Mouse (Mus musculus): Measurements from ENCODE around the gene Slc8b1. TPM values are rescaled to one million over a fixed set of nuclear protein-coding genes. Genes with fewer than 3 reads are reported as not detected.

Slc8b1 gene
- polyA plus RNA-seq, 1 experiment from 2014 or later = 3.5 TPM

DNA sequence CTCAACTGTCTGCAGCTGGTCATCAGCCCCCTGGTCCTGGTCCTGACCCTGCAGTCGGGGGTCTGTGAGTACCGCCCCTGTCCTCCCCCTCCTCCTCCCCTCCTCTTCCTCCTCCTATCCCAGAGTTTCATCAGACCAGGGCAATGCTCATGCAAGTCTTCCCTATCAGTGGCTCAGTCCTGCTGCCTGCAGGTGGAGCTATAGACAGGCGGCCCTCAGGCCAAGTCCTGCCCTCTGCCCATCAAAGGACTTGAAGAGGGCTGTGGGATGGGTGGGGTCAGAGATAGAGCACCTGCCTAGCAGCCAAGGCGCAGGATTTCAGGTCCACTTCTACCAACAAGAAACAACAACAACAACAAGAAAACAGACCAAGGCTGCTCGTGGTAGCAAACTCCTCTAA is 14.8 kb downstream of the Slc8b1 start:
- Histone ChIP-seq H3K9ac (ENCODE audit: low read depth, low read length) (no peak overlapping the region), H3K9me3 (ENCODE audit: control insufficient read depth, low read length) (no peaks in the 10 kb centered on the region), H3K27me3 (replicated peaks; ENCODE audit: control insufficient read depth, insufficient read depth, low read length) (no peaks in the 10 kb centered on the region), H3K27ac (replicated peaks; ENCODE audit: low read depth, low read length) (no peak overlapping the region), H3K4me3 (ENCODE audit: low read depth, low read length) (no peak overlapping the region), H3K36me3 (ENCODE audit: control insufficient read depth, insufficient read depth, low read length) (peaks cover 11% of the 10 kb centered on the region; the same call in 1 of the 2 replicates), H3K4me2 (ENCODE audit: low read depth, low read length) (no peak overlapping the region), H3K4me1 (ENCODE audit: control insufficient read depth, insufficient read depth, low read length) (no peaks in the 10 kb centered on the region)
- ATAC-seq (ENCODE audit: low read depth) (no peak), DNase-seq (ENCODE audit: low spot score) (no peak)
- 31% methylated on average over 5 of the region's 5 CpGs for WGBS

DNA sequence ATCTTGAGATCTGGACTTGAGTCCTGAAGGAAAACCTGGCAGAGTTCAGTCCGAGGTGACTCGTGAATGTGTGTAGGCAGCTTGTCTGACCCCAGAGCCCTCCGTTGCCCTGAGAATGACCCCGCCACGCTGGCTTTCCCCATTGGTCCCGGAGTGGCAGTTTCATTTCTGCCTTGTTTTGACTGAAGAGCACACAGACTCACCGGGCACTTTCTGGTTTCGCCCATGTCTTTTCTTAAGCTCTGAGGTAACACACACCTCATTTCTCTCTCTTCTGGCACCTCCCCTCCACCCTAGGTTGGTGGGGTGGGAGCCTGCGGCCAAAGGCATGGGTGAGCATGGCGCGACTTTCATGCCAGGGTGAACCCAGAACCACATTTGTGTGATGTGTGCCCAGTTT is 15.3 kb downstream of the Slc8b1 start:
- H3K36me3 ChIP-seq (ENCODE audit: control insufficient read depth, insufficient read depth, low read length) = peaks cover 11% of the 10 kb centered on the region; the same call in 1 of the 2 replicates
- H3K9ac ChIP-seq (ENCODE audit: low read depth, low read length) = no peak overlapping the region
- no peak for ATAC-seq (ENCODE audit: low read depth)
- no peaks in the 10 kb centered on the region for H3K27me3 ChIP-seq (replicated peaks; ENCODE audit: control insufficient read depth, insufficient read depth, low read length)
- WGBS = 65% methylated on average over 11 of the region's 11 CpGs
- H3K4me3 ChIP-seq (ENCODE audit: low read depth, low read length) = no peak overlapping the region
- H3K9me3 ChIP-seq (ENCODE audit: control insufficient read depth, low read length) = no peaks in the 10 kb centered on the region
- no peak overlapping the region for H3K27ac ChIP-seq (replicated peaks; ENCODE audit: low read depth, low read length)
- DNase-seq (ENCODE audit: low spot score) = no peak
- H3K4me1 ChIP-seq (ENCODE audit: control insufficient read depth, insufficient read depth, low read length) = no peaks in the 10 kb centered on the region
- no peak overlapping the region for H3K4me2 ChIP-seq (ENCODE audit: low read depth, low read length)

DNA sequence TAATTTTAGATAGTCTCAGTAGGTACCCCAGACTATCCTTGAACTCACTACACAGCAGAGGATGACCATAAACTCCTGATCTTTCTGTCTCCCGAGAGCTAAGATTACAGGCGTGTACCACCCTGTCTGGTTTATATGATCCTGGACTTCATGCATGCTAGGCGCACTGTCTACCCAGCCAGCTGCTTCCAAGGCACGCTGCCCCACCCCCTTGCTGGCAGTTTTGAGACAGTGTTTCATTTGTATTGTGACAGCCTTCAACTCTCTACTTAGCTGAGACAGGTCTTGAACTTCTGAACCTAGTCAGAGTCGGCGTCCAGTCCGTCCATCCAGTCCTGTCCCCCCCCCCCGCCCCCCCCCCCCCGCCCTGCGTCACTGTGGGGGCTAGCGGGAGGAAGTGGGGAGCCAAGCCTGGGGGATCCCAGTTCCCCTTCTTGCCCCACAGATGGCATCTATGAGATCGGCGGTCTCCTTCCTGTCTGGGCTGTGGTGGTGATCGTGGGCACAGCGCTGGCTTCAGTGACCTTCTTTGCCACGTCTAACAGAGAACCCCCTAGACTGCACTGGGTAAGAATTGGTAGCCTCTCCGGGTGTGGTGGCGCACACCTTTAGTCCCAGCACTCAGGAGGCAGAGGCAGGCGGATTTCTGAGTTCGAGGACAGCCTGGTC is 16.5 kb downstream of the Slc8b1 start:
- Histone ChIP-seq H3K4me2 (ENCODE audit: low read depth, low read length) (no peak overlapping the region), H3K36me3 (ENCODE audit: control insufficient read depth, insufficient read depth, low read length) (0 out of 2 replicates have a peak, but pooled peaks cover 4% of the 10 kb centered on the region), H3K9ac (ENCODE audit: low read depth, low read length) (no peak overlapping the region), H3K9me3 (ENCODE audit: control insufficient read depth, low read length) (no peaks in the 10 kb centered on the region), H3K27me3 (replicated peaks; ENCODE audit: control insufficient read depth, insufficient read depth, low read length) (no peaks in the 10 kb centered on the region), H3K4me3 (ENCODE audit: low read depth, low read length) (no peak overlapping the region), H3K27ac (replicated peaks; ENCODE audit: low read depth, low read length) (no peak overlapping the region), H3K4me1 (ENCODE audit: control insufficient read depth, insufficient read depth, low read length) (no peaks in the 10 kb centered on the region)
- DNase-seq (ENCODE audit: low spot score) (no peak), ATAC-seq (ENCODE audit: low read depth) (no peak)
- 79% methylated on average over 13 of the region's 20 CpGs for WGBS

DNA sequence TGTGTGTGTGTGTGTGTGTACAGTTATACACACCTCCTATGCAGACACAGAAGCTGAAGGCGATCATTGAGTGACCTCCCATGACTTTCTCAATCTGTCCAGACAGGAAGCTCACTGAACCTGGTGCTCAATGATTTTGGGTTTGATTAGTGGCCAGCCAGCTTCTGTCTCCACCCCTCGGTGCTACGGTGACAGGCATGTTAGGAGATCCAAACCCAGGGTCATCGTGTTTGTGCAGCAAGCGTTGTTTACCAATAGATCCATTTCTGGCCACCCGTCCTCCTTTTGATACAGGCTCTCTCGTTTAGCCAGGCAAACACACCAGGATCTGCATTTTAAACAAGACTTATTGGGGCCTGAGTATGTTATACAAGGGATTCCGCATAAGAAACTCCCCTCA is 20.7 kb downstream of the Slc8b1 start:
- 88% methylated on average over 8 of the region's 8 CpGs for WGBS
- H3K36me3 ChIP-seq (ENCODE audit: control insufficient read depth, insufficient read depth, low read length) = 0 out of 2 replicates have a peak, but pooled peaks cover 7% of the 10 kb centered on the region
- no peak overlapping the region for H3K27ac ChIP-seq (replicated peaks; ENCODE audit: low read depth, low read length)
- ATAC-seq (ENCODE audit: low read depth) (no peak), DNase-seq (ENCODE audit: low spot score) (no peak)
- no peaks in the 10 kb centered on the region for H3K9me3 ChIP-seq (ENCODE audit: control insufficient read depth, low read length)
- no peak overlapping the region for H3K4me2 ChIP-seq (ENCODE audit: low read depth, low read length)
- no peaks in the 10 kb centered on the region for H3K27me3 ChIP-seq (replicated peaks; ENCODE audit: control insufficient read depth, insufficient read depth, low read length)
- no peak overlapping the region for H3K9ac ChIP-seq (ENCODE audit: low read depth, low read length)
- peaks cover 19% of the 10 kb centered on the region for H3K4me1 ChIP-seq (ENCODE audit: control insufficient read depth, insufficient read depth, low read length)
- H3K4me3 ChIP-seq (ENCODE audit: low read depth, low read length) = no peak overlapping the region

DNA sequence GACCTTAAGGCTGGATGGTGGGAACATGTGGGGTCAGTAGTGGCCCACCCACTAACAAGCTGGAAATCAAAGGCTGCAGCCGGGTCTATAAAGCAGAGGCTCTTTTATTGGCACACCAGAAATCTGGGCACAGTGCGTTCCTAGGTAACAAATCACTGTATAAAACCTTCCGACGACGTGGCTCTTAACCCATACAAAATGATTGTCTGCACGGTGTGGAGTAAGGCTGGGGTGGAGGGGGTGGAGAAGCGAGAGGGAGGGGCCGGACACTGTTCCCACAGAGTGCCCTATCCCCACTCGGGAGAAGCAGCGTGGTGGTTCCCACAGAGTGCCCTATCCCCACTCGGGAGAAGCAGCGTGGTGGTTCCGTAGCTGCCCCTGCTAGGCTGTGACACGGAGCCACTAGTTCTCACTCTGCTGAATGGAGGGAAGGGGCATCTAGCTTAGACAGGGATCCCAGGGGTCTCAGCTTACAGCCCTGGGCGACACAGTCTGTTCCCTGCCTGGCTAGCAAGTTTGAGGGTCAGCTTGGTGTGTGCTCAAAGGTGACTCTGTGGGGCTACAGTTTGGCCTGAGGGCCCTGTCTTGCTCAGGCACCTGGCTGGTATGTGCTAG is 23.2 kb downstream of the Slc8b1 start:
- DNase-seq (ENCODE audit: low spot score) = no peak

DNA sequence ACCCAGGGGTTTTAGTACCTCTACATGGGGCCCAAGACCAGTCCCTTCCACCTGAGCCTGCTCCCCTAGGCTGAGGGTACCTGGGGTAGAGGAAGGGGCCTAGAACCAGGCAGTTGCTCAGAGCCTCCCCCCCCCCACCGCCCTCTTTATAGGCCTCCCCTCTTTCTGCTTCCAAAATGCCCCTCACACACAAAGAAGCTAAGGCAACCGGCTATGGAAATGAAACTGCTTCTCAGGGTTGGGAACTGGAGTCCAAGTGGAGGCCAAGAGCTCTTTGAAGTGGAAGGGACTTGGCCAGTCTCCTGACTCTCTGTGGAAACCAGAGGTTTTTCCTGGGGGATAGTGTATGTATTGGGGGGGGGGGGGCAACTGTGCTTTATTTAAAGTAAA is 23.7 kb downstream of the Slc8b1 start:
- peaks cover 32% of the 10 kb centered on the region for H3K36me3 ChIP-seq (ENCODE audit: control insufficient read depth, insufficient read depth, low read length)
- ATAC-seq (ENCODE audit: low read depth) = peak; percentile 39
- peaks cover 19% of the 10 kb centered on the region for H3K4me1 ChIP-seq (ENCODE audit: control insufficient read depth, insufficient read depth, low read length)
- H3K4me3 ChIP-seq (ENCODE audit: low read depth, low read length) = no peak overlapping the region
- no peaks in the 10 kb centered on the region for H3K9me3 ChIP-seq (ENCODE audit: control insufficient read depth, low read length)
- WGBS = 29% methylated on average over 2 of the region's 2 CpGs
- H3K27me3 ChIP-seq (replicated peaks; ENCODE audit: control insufficient read depth, insufficient read depth, low read length) = no peaks in the 10 kb centered on the region
- DNase-seq (ENCODE audit: low spot score) = peak; percentile 81
- peak overlapping the region; percentile 19; the same call in 1 of the 2 replicates for H3K9ac ChIP-seq (ENCODE audit: low read depth, low read length)
- H3K27ac ChIP-seq (replicated peaks; ENCODE audit: low read depth, low read length) = peak overlapping the region; percentile 55
- H3K4me2 ChIP-seq (ENCODE audit: low read depth, low read length) = no peak overlapping the region

More for the DNA sequence above, 23.2 kb downstream of the Slc8b1 start:
- Histone ChIP-seq H3K27me3 (replicated peaks; ENCODE audit: control insufficient read depth, insufficient read depth, low read length) (no peaks in the 10 kb centered on the region), H3K4me2 (ENCODE audit: low read depth, low read length) (no peak overlapping the region), H3K9me3 (ENCODE audit: control insufficient read depth, low read length) (no peaks in the 10 kb centered on the region), H3K4me1 (ENCODE audit: control insufficient read depth, insufficient read depth, low read length) (peaks cover 19% of the 10 kb centered on the region), H3K9ac (ENCODE audit: low read depth, low read length) (peak overlapping the region; percentile 19; the same call in 1 of the 2 replicates), H3K36me3 (ENCODE audit: control insufficient read depth, insufficient read depth, low read length) (peaks cover 26% of the 10 kb centered on the region), H3K27ac (replicated peaks; ENCODE audit: low read depth, low read length) (peak overlapping the region; percentile 55), H3K4me3 (ENCODE audit: low read depth, low read length) (no peak overlapping the region)
- 66% methylated on average over 14 of the region's 15 CpGs for WGBS
- ATAC-seq (ENCODE audit: low read depth) = peak; percentile 13; the same call in 1 of the 2 replicates

DNA sequence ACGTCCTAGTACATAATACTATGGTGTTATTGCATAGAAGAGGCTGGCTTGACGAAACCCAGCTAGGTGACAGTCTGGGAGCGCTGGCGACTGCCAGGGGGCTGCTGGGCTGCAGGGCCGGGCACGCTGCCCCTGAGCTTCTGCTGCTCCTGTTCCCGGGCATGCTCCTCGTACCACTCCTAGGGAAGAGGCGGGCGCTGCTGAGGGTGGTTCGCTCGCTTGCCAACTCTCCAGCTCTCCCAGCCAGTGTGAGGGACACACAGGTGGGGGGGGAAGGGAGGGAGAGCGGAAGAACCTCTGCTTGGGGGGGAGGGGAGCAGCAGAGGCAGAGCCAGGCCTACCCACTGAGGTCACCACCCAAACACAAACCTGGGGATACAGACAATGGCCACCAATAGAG is 25.1 kb downstream of the Slc8b1 start:
- WGBS = 63% methylated on average over 13 of the region's 13 CpGs

DNA sequence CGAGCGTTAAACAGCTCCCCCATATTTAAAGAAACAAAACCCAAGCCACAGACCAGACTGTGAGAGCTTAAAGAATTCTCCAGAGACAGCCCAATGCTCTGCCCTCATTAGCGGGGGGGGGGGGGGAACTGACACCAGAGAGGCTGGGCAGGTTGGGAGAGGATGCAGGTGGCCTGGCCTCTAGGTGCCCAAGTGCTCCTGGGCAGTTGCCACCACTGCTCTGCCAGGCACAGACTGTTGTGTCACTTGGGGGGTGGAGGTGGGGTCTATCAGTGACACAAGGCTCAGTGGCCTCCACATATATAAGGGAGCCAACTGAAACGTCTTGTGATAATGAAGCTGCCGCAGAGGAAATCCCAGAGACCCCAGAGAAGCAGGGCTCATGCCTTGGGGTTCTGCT is 25.7 kb downstream of the Slc8b1 start:
- no peak for ATAC-seq (ENCODE audit: low read depth)
- peaks cover 50% of the 10 kb centered on the region for H3K36me3 ChIP-seq (ENCODE audit: control insufficient read depth, insufficient read depth, low read length)
- H3K4me1 ChIP-seq (ENCODE audit: control insufficient read depth, insufficient read depth, low read length) = peaks cover 19% of the 10 kb centered on the region
- no peak for DNase-seq (ENCODE audit: low spot score)
- H3K9me3 ChIP-seq (ENCODE audit: control insufficient read depth, low read length) = no peaks in the 10 kb centered on the region
- no peak overlapping the region for H3K4me3 ChIP-seq (ENCODE audit: low read depth, low read length)
- WGBS = 51% methylated on average over 5 of the region's 5 CpGs
- H3K9ac ChIP-seq (ENCODE audit: low read depth, low read length) = no peak overlapping the region
- H3K27ac ChIP-seq (replicated peaks; ENCODE audit: low read depth, low read length) = no peak overlapping the region
- no peaks in the 10 kb centered on the region for H3K27me3 ChIP-seq (replicated peaks; ENCODE audit: control insufficient read depth, insufficient read depth, low read length)
- H3K4me2 ChIP-seq (ENCODE audit: low read depth, low read length) = no peak overlapping the region

More for the DNA sequence above, 25.1 kb downstream of the Slc8b1 start:
- Histone ChIP-seq H3K27me3 (replicated peaks; ENCODE audit: control insufficient read depth, insufficient read depth, low read length) (no peaks in the 10 kb centered on the region), H3K27ac (replicated peaks; ENCODE audit: low read depth, low read length) (peak overlapping the region; percentile 77), H3K36me3 (ENCODE audit: control insufficient read depth, insufficient read depth, low read length) (peaks cover 45% of the 10 kb centered on the region), H3K4me1 (ENCODE audit: control insufficient read depth, insufficient read depth, low read length) (peaks cover 19% of the 10 kb centered on the region), H3K4me2 (ENCODE audit: low read depth, low read length) (no peak overlapping the region), H3K9ac (ENCODE audit: low read depth, low read length) (peak overlapping the region; percentile 14; the same call in 1 of the 2 replicates), H3K9me3 (ENCODE audit: control insufficient read depth, low read length) (no peaks in the 10 kb centered on the region), H3K4me3 (ENCODE audit: low read depth, low read length) (no peak overlapping the region)
- ATAC-seq (ENCODE audit: low read depth) (0 out of 2 replicates have a peak, but pooled peaks have one; percentile 15), DNase-seq (ENCODE audit: low spot score) (no peak)
